Mouse (Mus musculus): ENCODE data around the gene Vcam1. TPM values are rescaled to one million over a fixed set of nuclear protein-coding genes. Genes with fewer than 3 reads are reported as not detected.

Vcam1 gene
- polyA plus RNA-seq, 1 experiment from 2014 or later: 19.3 TPM

GRCm38 (mm10) chr3:116150056-116150632 is 20.7 kb upstream of the Vcam1 start:
- Histone ChIP-seq H3K27ac (ENCODE audit: low read length) (no peak overlapping the region), H3K27me3 (replicated peaks; ENCODE audit: control insufficient read depth, insufficient read depth, low read length) (no peaks in the 10 kb centered on the region), H3K9ac (ENCODE audit: low read depth, low read length) (no peak overlapping the region), H3K4me3 (ENCODE audit: low read length) (no peak overlapping the region), H3K9me3 (ENCODE audit: control insufficient read depth, low read length) (no peaks in the 10 kb centered on the region), H3K4me2 (ENCODE audit: low read depth, low read length) (no peak overlapping the region), H3K4me1 (ENCODE audit: control insufficient read depth, insufficient read depth, low read length) (no peaks in the 10 kb centered on the region), H3K36me3 (ENCODE audit: control insufficient read depth, insufficient read depth, low read length) (no peaks in the 10 kb centered on the region)
- WGBS: 64% methylated on average over 13 of the region's 13 CpGs
- 0 out of 2 replicates have a peak, but pooled peaks have one; percentile 40 for ATAC-seq

GRCm38 (mm10) chr3:116149096-116149495 is 19.6 kb upstream of the Vcam1 start:
- Histone ChIP-seq H3K36me3 (ENCODE audit: control insufficient read depth, insufficient read depth, low read length) (no peaks in the 10 kb centered on the region), H3K4me3 (ENCODE audit: low read length) (no peak overlapping the region), H3K9me3 (ENCODE audit: control insufficient read depth, low read length) (no peaks in the 10 kb centered on the region), H3K27ac (ENCODE audit: low read length) (no peak overlapping the region), H3K9ac (ENCODE audit: low read depth, low read length) (no peak overlapping the region), H3K4me1 (ENCODE audit: control insufficient read depth, insufficient read depth, low read length) (no peaks in the 10 kb centered on the region), H3K27me3 (replicated peaks; ENCODE audit: control insufficient read depth, insufficient read depth, low read length) (no peaks in the 10 kb centered on the region), H3K4me2 (ENCODE audit: low read depth, low read length) (no peak overlapping the region)
- no peak for ATAC-seq
- WGBS: 53% methylated on average over 4 of the region's 4 CpGs

GRCm38 (mm10) chr3:116148676-116149075 is 19.2 kb upstream of the Vcam1 start:
- H3K27me3 ChIP-seq (replicated peaks; ENCODE audit: control insufficient read depth, insufficient read depth, low read length): no peaks in the 10 kb centered on the region
- no peak overlapping the region for H3K9ac ChIP-seq (ENCODE audit: low read depth, low read length)
- no peaks in the 10 kb centered on the region for H3K4me1 ChIP-seq (ENCODE audit: control insufficient read depth, insufficient read depth, low read length)
- no peak for ATAC-seq
- H3K9me3 ChIP-seq (ENCODE audit: control insufficient read depth, low read length): no peaks in the 10 kb centered on the region
- 49% methylated on average over 9 of the region's 9 CpGs for WGBS
- no peak overlapping the region for H3K27ac ChIP-seq (ENCODE audit: low read length)
- H3K4me3 ChIP-seq (ENCODE audit: low read length): no peak overlapping the region
- no peak overlapping the region for H3K4me2 ChIP-seq (ENCODE audit: low read depth, low read length)
- H3K36me3 ChIP-seq (ENCODE audit: control insufficient read depth, insufficient read depth, low read length): no peaks in the 10 kb centered on the region

GRCm38 (mm10) chr3:116141226-116141625 is 11.7 kb upstream of the Vcam1 start:
- Histone ChIP-seq H3K27me3 (replicated peaks; ENCODE audit: control insufficient read depth, insufficient read depth, low read length) (no peaks in the 10 kb centered on the region), H3K9me3 (ENCODE audit: control insufficient read depth, low read length) (no peaks in the 10 kb centered on the region), H3K4me3 (ENCODE audit: low read length) (no peak overlapping the region), H3K27ac (ENCODE audit: low read length) (no peak overlapping the region), H3K36me3 (ENCODE audit: control insufficient read depth, insufficient read depth, low read length) (no peaks in the 10 kb centered on the region), H3K4me1 (ENCODE audit: control insufficient read depth, insufficient read depth, low read length) (no peaks in the 10 kb centered on the region), H3K9ac (ENCODE audit: low read depth, low read length) (no peak overlapping the region), H3K4me2 (ENCODE audit: low read depth, low read length) (no peak overlapping the region)
- ATAC-seq: no peak
- WGBS: 88% methylated on average over 3 of the region's 3 CpGs

GRCm38 (mm10) chr3:116139000-116139399 is 9.5 kb upstream of the Vcam1 start:
- Histone ChIP-seq H3K9ac (ENCODE audit: low read depth, low read length) (no peak overlapping the region), H3K4me1 (ENCODE audit: control insufficient read depth, insufficient read depth, low read length) (no peaks in the 10 kb centered on the region), H3K4me3 (ENCODE audit: low read length) (no peak overlapping the region), H3K27me3 (replicated peaks; ENCODE audit: control insufficient read depth, insufficient read depth, low read length) (no peaks in the 10 kb centered on the region), H3K9me3 (ENCODE audit: control insufficient read depth, low read length) (no peaks in the 10 kb centered on the region), H3K27ac (ENCODE audit: low read length) (no peak overlapping the region), H3K36me3 (ENCODE audit: control insufficient read depth, insufficient read depth, low read length) (no peaks in the 10 kb centered on the region), H3K4me2 (ENCODE audit: low read depth, low read length) (no peak overlapping the region)
- 58% methylated on average over 5 of the region's 5 CpGs for WGBS
- ATAC-seq: no peak

- H3K9ac ChIP-seq (ENCODE audit: low read depth, low read length): no peak overlapping the region
- no peaks in the 10 kb centered on the region for H3K9me3 ChIP-seq (ENCODE audit: control insufficient read depth, low read length)
- no peak overlapping the region for H3K4me2 ChIP-seq (ENCODE audit: low read depth, low read length)
- H3K4me3 ChIP-seq (ENCODE audit: low read length): no peak overlapping the region
- WGBS: 80% methylated on average over 5 of the region's 5 CpGs
- H3K27ac ChIP-seq (ENCODE audit: low read length): no peak overlapping the region
- no peaks in the 10 kb centered on the region for H3K36me3 ChIP-seq (ENCODE audit: control insufficient read depth, insufficient read depth, low read length)
- ATAC-seq: no peak
- H3K4me1 ChIP-seq (ENCODE audit: control insufficient read depth, insufficient read depth, low read length): no peaks in the 10 kb centered on the region
- H3K27me3 ChIP-seq (replicated peaks; ENCODE audit: control insufficient read depth, insufficient read depth, low read length): no peaks in the 10 kb centered on the region
Observed at GRCm38 (mm10) chr3:116138081-116138480, 8.6 kb upstream of the Vcam1 start.

- Histone ChIP-seq H3K4me1 (ENCODE audit: control insufficient read depth, insufficient read depth, low read length) (no peaks in the 10 kb centered on the region), H3K4me3 (ENCODE audit: low read length) (no peak overlapping the region), H3K9me3 (ENCODE audit: control insufficient read depth, low read length) (no peaks in the 10 kb centered on the region), H3K27ac (ENCODE audit: low read length) (no peak overlapping the region), H3K27me3 (replicated peaks; ENCODE audit: control insufficient read depth, insufficient read depth, low read length) (no peaks in the 10 kb centered on the region), H3K9ac (ENCODE audit: low read depth, low read length) (no peak overlapping the region), H3K36me3 (ENCODE audit: control insufficient read depth, insufficient read depth, low read length) (no peaks in the 10 kb centered on the region), H3K4me2 (ENCODE audit: low read depth, low read length) (no peak overlapping the region)
- ATAC-seq: no peak
- WGBS: 41% methylated on average over 5 of the region's 5 CpGs
Observed at GRCm38 (mm10) chr3:116133363-116133762, 3.9 kb upstream of the Vcam1 start.

GRCm38 (mm10) chr3:116130711-116131110 is 1.2 kb upstream of the Vcam1 start:
- Histone ChIP-seq H3K27ac (ENCODE audit: low read length) (no peak overlapping the region), H3K4me1 (ENCODE audit: control insufficient read depth, insufficient read depth, low read length) (no peaks in the 10 kb centered on the region), H3K4me3 (ENCODE audit: low read length) (no peak overlapping the region), H3K4me2 (ENCODE audit: low read depth, low read length) (no peak overlapping the region), H3K9me3 (ENCODE audit: control insufficient read depth, low read length) (no peaks in the 10 kb centered on the region), H3K27me3 (replicated peaks; ENCODE audit: control insufficient read depth, insufficient read depth, low read length) (no peaks in the 10 kb centered on the region), H3K36me3 (ENCODE audit: control insufficient read depth, insufficient read depth, low read length) (no peaks in the 10 kb centered on the region), H3K9ac (ENCODE audit: low read depth, low read length) (no peak overlapping the region)
- ATAC-seq: no peak
- 88% methylated on average over 3 of the region's 3 CpGs for WGBS

- peak overlapping the region; percentile 47; the same call in 1 of the 2 replicates for H3K4me2 ChIP-seq (ENCODE audit: low read depth, low read length)
- H3K9ac ChIP-seq (ENCODE audit: low read depth, low read length): no peak overlapping the region
- H3K27me3 ChIP-seq (replicated peaks; ENCODE audit: control insufficient read depth, insufficient read depth, low read length): no peaks in the 10 kb centered on the region
- H3K27ac ChIP-seq (ENCODE audit: low read length): no peak overlapping the region
- ATAC-seq: no peak
- H3K4me1 ChIP-seq (ENCODE audit: control insufficient read depth, insufficient read depth, low read length): no peaks in the 10 kb centered on the region
- H3K36me3 ChIP-seq (ENCODE audit: control insufficient read depth, insufficient read depth, low read length): no peaks in the 10 kb centered on the region
- 38% methylated on average over 4 of the region's 4 CpGs for WGBS
- no peaks in the 10 kb centered on the region for H3K9me3 ChIP-seq (ENCODE audit: control insufficient read depth, low read length)
- no peak overlapping the region for H3K4me3 ChIP-seq (ENCODE audit: low read length)
Observed at GRCm38 (mm10) chr3:116129841-116130595, 530 bp upstream of the Vcam1 start.
